Mouse (Mus musculus): Measurements from ENCODE around the gene Tub. TPM values are rescaled to one million over a fixed set of nuclear protein-coding genes. Genes with fewer than 3 reads are reported as not detected.

Tub gene
- total RNA-seq, 2 experiments from 2014 or later: not detected

GRCm38 (mm10) chr7:108968201-108968600, 18.1 kb downstream of the Tub start:
- no peak for ATAC-seq (replicated peaks; ENCODE audit: poor library complexity, severe bottlenecking)

- no peak for ATAC-seq (replicated peaks; ENCODE audit: poor library complexity, severe bottlenecking)
Measured at GRCm38 (mm10) chr7:108972273-108972672, 22.1 kb downstream of the Tub start.

DNA sequence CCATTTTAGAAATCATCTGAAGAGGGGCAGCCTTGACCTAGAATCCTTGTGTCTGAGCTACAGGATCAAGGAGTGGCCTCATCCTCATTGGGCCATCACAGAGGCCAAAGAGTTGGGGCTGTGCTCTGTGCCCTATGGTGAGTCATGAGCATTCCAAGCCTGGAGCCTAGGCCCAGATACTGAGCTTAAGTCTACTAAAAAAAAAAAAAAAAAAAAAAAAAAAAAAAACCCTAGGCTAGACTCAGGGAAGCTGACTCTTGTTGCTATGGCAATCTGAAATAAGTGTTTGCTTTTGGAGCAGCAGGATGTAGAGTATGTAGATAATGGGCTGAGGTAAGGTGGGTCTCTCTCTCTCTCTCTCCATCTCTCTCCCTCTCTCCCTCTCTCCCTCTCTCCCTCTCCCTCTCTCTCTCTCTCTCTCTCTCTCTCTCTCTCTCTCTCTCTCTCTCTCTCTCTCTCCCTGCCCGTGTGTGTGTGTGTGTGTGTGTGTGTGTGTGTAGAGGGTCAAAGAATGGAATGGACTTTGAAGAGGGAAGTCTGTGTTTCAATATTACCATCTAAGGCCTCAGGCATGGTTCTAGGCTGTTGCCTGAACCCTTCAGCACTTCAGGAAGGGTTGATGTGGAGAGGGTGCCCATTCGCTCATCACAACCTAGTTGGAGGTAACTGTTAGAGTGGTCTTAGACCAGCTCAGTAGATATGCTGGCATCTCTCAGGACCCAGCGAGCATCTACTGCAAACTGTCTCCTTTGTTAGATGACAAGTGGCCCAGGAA, 36.0 kb downstream of the Tub start:
- no peak for ATAC-seq (replicated peaks; ENCODE audit: poor library complexity, severe bottlenecking)

GRCm38 (mm10) chr7:108991207-108991606, 41.1 kb downstream of the Tub start:
- no peak for ATAC-seq (replicated peaks; ENCODE audit: poor library complexity, severe bottlenecking)

- ATAC-seq (replicated peaks; ENCODE audit: poor library complexity, severe bottlenecking): no peak
Measured at GRCm38 (mm10) chr7:108993230-108993629, 43.1 kb downstream of the Tub start.

GRCm38 (mm10) chr7:108993881-108994291, 43.7 kb downstream of the Tub start:
- ATAC-seq (replicated peaks; ENCODE audit: poor library complexity, severe bottlenecking): no peak

DNA sequence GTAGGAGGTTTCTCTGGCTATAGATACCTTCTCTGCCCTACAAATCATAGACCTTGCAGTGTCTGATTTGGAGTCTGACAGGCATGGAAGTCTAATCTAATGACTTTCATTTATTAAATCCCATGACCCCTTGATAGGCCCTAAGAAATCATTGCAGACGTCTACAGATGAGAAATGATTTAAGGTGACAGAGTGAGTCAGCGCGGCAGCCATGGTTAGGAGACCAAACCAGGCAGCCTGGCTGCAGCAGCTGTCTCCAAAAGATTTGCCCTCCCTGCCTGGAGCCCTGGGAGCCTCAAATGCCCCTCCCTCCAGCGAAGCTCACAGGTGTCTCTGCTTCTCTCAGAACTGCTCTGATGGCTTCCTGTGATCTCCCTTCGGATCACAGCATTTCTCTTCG, 46.0 kb downstream of the Tub start:
- no peak for ATAC-seq (replicated peaks; ENCODE audit: poor library complexity, severe bottlenecking)

GRCm38 (mm10) chr7:109000315-109000954, 50.3 kb downstream of the Tub start:
- peak; percentile 74 for ATAC-seq (replicated peaks; ENCODE audit: poor library complexity, severe bottlenecking)

DNA sequence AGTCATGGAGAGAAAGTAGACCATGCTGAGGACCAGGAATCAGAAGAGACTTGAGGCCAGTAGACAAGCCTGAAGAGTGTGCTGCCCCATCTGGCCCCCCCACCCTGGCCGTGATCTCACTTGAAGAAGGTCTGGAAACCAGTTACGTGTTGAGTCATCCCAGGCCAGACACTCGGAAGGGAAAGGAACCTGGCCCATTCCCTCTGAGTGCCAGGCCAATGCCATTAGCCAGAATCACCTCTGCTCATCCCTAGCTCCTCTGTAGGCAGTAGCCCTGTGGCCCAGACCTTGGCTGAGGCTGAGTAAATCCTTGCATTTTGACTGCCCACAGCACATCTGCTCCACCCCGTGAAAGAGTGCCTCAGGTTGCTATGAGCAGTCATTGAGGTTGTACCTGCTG, 51.8 kb downstream of the Tub start:
- no peak for ATAC-seq (replicated peaks; ENCODE audit: poor library complexity, severe bottlenecking)

GRCm38 (mm10) chr7:109003653-109004052, 53.5 kb downstream of the Tub start:
- ATAC-seq (replicated peaks; ENCODE audit: poor library complexity, severe bottlenecking): no peak

GRCm38 (mm10) chr7:109009260-109009659, 59.1 kb downstream of the Tub start:
- ATAC-seq (replicated peaks; ENCODE audit: poor library complexity, severe bottlenecking): no peak

- peak; percentile 35 for ATAC-seq (replicated peaks; ENCODE audit: poor library complexity, severe bottlenecking)
Measured at GRCm38 (mm10) chr7:109010720-109011595, 60.8 kb downstream of the Tub start.

DNA sequence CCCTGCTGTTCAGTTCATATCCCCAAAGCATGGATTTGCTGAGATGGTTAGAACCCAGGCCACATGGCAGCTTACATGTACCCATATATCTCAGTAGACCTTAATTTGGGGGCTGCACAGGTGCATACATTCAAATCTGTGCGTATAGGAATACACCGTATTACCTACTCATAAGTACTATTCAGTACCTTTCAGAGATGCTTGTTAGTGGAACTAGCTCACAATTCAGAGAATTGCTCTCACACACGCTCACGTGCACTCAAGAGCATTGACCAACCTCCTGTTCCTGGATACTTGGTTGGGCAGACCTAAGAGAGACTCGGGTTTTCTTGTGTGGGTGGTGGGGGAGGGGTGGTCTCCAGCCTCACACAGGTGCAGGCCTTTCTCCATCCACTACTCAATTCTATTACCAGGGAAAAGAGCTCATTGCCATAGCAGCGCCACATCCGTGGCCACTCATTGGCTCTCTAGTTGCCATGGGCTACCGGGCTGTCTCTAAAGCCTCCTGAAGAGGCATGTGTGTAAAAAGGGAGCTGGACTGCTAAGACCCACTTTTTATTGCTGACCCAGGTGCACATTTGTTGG, 61.5 kb downstream of the Tub start:
- no peak for ATAC-seq (replicated peaks; ENCODE audit: poor library complexity, severe bottlenecking)

- no peak for ATAC-seq (replicated peaks; ENCODE audit: poor library complexity, severe bottlenecking)
Measured at GRCm38 (mm10) chr7:109012575-109012974, 62.4 kb downstream of the Tub start.

DNA sequence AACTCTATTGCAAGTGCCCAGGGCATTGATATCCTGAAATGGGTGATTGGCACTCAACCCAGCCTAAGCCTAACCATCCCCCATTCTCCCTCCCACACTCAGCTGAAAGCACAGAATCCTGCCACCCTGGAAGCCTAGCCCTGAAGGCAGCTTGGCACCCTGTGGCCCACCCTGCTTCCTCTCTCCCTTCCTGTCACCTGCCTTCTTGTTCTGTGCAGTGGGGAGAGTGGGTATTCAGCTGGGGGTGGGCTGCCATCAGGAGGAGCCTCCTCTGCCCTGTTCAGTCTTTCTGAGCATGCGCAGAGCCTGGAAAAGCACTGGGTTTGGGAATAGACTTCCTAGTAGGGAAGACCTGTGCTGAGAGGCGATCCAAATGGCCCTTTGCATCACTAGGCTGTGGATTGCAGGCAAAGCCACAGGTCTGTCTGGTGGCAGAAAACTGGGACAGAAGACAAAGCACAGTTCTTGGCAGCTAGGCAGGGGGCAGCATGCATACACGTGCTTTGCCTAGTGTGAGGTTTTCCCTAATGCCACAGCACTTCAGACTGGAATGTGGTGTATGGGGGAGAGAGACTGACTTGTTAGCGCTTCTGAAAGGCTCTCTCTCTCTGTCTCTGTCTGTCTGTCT, 63.0 kb downstream of the Tub start:
- ATAC-seq (replicated peaks; ENCODE audit: poor library complexity, severe bottlenecking): no peak

DNA sequence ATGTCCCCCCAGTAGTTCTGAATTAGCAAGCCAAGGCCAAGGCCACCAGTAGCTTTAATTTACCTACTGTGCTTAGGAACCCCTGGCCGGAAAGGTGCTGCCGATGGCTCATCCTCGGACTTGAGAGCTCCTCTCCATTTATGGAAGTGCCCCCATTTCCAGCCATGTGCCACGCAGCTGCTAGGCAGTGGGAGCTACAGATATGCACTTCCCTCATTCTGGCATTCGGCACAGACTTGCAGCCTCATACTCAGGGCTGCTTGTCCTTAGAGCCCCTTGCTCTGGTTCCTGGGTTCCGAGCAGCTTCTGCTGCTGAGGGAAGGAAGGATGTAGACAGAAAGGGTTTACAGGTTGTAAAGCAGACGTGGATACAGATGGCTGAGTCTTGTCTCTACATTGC, 64.7 kb downstream of the Tub start:
- ATAC-seq (replicated peaks; ENCODE audit: poor library complexity, severe bottlenecking): no peak

DNA sequence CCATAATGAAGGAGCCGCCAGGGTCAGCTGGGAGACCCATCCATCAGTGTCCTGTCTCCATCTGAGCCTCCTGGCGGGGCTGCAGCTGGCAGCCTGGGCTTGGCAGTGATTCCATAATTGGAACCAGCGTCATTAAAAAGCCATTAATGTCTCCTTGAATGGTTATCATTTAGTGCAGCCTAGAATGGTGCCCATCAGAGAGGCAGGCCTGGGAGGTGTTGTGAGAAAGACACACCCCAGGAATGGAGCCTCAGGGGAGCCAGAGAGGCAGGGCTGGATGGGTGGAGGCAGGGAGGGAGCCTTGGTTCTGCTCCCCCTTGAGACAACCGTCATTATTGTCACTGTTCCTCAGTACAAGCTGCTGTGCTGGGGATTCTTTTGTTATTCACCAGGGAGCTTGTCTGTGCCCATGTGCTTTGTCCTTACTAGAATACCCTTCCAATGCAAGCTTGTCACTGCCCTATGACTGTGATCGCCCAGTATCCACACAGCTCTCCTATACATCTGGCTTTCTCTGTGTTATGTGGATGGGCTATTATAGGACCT, 66.3 kb downstream of the Tub start:
- no peak for ATAC-seq (replicated peaks; ENCODE audit: poor library complexity, severe bottlenecking)

DNA sequence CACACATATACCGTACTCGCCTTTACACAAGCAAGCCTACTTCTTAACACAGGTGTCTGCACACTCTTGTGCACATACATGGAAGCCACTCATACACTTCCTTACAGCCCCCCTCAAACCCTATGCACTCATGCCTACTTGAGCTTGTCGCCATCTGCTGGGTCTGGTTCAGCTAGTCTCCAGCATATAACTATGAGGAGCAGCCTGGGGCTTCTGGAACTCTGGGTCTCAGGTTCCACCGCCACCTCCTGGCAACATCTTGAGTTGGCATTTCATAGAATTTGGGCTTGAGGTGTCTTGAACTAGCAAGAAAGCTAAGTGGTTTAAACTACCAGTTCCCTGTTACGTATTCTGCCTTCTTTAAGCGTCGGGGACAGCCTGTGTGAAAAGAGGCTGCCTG, 69.1 kb downstream of the Tub start:
- ATAC-seq (replicated peaks; ENCODE audit: poor library complexity, severe bottlenecking): no peak

GRCm38 (mm10) chr7:109021428-109021827, 71.3 kb downstream of the Tub start:
- ATAC-seq (replicated peaks; ENCODE audit: poor library complexity, severe bottlenecking): peak; percentile 87

- ATAC-seq (replicated peaks; ENCODE audit: poor library complexity, severe bottlenecking): no peak
Measured at GRCm38 (mm10) chr7:109025743-109026142, 75.6 kb downstream of the Tub start.

Measured in granulocyte monocyte progenitor cell, adult 5-6 weeks (primary cell).